Mouse (Mus musculus): Measurements from ENCODE around the gene Akt3.

- TF ChIP-seq POLR2A (IDR thresholded peaks at IDR 0.05; ENCODE audit: borderline replicate concordance, control insufficient read depth, low read depth, low read length), result no peak
- TF ChIP-seq CTCF (IDR thresholded peaks at IDR 0.05; ENCODE audit: control insufficient read depth, insufficient read depth, low read length), result no peak
Observed at GRCm38 (mm10) chr1:176995419-176995775, 262.6 kb downstream of the Akt3 start.
